Mouse (Mus musculus): ENCODE measurements around the gene Syt8.
"Not testable (repeated sequence)": the region's sequence is repeated elsewhere in the genome, so short reads cannot be mapped to it uniquely, and the experiment has no call there.

Syt8 gene

DNA sequence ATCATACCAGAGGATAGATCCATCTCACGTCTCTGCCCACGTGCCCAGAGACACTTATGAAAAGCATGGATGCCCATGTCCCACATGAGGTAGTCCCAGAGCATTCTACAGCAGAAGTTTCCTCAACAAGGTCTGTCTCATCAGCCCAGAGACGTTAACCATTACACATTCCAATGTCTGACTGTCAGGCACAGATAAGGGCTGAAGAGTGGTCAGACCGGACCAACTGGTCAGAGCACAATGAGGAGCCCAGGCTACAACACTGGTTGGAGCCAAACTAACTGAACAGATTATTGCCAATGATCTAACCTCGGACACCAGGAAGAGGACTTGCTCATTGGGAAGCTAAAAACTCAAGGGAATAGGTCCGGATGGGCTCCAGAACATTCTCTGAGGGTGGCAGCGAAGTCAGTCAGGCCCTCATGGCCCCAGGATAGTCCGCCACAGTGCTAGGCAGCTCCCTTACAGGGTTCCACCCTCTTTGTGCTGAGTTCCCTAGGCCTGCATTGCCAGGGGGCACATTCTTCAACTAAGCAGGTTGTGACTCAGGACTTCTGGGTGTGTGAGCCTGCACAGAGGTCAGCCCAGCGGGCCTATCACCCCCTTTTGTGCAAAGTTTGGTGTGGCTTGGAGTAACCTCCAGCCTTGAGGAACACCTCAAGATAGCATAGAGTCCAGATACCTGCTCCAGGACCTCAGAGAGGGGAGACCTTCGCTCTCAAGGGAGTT, at the start of gene Syt8:
Gene Syt8 (plus strand): TSS at position 714 of the 729 bp plus-strand sequence.
- no peak for DNase-seq

DNA sequence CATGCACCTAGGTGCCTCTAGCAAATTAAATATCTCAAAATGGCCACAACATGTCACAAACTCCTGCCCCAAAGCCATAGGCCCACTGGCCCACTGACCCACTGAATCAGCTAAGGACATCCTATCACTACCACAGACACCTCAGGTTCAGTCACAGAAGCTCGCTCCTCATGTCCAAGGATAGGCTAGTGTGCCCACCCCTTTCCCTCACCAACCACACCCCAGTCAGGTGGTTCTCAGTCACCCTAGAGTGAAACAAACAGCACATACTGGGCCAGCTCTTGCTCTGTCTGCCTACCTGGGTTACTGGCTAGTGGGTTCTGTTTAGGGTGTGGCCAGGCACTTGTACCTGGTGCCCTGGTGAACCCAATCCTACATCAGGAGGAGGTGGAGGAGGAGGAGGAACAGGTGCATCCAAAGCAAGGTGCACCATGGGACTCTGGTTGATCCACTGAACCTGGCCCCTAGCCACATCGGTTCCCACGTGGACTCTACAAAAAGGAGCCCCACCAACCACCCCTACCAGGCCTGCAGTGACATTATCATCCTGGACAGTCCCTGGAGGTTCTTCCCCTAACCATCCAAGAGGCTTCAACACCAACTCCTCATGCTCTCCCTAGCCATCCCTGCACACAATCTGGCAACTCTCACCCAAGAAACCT, 48.8 kb upstream of the Syt8 start:
- DNase-seq, result no peak

DNA sequence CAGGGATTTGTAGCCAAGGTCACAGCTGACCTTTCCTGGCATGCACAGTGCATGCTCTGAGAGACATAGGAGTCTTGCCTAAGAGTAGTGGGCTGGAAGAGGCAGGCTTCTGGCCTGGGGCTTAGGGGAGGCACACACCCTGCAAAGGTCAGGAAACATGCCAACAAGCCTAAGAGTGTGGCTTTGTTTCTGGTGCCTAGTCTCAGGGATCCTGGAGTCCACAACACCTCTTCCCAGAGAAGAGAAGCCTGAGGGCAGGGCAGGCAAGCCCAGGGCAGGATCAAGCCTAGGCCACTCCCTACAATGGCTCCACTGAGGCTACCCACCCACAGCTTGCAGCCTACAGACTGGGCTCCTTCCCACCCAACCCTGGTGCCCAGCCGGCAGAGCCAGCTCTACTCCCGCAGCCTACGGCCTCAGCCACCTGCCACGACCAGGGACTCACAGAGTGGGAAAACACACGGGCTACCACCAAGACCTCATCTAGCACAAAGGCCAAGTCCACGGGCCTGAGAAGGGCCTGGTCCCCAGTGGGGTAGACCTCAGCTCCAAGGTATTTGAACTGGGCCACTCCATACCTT, 47.9 kb upstream of the Syt8 start:
- DNase-seq, result peak; percentile 47

DNA sequence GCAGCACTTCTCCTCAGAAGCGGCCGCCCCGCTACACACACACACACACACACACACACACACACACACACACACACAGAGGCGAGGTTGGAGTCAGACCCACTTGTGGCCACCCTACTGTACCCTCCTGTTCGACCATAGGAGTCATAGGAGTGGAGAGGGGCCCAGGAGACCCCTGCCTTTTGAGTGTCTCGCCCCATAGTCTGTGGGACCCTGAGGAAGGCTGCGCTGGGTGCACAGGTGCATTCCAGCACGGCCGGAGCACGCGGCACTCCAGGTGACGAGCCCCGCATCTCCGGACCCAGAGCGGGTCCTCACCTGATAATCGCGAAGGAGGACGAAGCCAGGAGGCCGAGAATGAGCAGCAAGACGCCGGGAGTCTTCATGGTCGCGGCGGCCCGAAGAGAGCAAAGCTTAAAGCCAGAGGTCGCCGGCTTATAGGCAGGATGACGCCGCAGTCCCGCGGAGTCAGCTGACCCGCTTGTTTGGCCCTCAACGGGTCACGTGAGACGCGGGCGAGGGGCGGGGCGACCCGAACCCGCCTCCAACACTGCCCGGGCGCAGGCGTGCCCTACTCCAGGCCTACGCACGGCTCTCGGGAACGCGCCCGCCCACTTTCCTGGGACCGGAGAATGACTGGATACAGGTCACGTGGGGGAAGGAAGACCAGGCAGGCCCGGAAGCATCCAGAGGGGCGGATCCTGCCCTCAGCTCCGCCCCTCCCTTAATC, 47.1 kb upstream of the Syt8 start, which contains the start of gene Ctsd:
Gene Ctsd (minus strand): TSS at position 620 of the 730 bp plus-strand sequence.
- peak; percentile 99 for DNase-seq

DNA sequence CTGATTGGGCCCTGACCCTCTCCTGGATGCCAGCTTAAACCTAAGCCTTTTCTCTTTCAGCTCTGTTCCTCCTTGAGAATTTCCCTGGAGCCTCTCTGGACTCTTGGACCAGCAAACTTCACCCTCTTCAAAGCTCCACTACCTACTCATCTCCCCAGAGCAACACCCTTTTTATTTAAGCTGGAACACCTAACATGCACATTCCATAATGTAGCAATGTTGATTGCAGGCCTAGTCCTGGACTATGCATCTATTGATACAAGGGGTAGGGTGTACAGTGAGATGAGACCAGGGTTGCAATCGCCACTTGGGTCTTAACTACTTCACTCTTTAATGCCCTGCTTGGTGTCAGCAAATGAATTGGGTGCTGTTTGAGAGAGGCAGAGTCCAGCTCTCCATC, 46.5 kb upstream of the Syt8 start:
- no peak for DNase-seq

DNA sequence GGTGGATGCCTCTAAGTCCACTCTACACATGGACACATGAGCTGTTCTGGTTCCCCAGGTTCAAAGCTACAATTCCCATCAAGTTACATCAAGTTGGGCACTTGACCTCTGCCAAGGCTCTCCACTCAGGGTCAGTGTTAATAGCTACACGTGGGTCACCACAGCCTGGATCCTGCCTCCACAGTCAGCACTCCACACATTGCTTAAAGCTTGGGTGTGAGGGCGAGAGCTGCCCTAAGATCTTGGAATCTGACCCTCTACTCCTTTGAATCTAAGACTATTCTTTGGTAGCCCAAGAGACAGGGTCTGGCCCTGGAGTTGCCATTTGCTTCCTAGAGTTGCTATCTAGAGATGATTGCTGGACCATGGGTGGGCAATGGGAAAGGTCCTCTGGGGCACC, 45.9 kb upstream of the Syt8 start:
- DNase-seq, result no peak

DNA sequence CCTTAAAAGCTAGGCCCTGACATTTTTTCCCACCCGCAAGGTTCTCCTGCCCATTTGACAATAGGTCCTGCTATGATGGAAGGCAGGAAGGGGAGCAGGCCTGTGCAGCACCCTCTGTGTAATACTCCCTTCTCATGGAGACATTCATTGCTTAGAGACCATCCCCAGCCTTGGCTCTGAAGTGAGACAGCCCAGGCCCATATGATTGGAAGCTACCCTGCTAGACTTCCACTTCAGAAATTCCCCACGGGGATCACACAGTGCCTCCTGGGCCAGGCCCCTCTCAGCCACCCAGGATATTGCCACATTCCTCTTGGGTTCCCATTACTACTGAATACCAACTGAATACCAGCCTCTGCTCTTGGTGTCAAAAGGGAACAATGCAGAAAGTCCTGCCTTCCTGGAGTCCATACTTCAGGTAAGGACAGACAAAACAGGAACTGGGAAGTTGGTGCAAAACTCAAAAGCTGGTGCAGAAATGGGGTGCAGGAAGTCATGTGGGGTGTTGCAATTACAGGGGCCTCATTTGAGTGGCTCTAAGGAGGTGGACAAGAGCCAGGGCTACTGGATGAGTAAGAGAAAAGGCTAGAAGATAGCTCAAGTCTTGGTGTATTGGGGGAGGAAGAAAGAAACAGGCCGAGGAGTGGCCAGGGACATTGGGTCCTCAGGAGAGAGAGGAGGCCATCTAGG, 44.5 kb upstream of the Syt8 start:
- DNase-seq, result no peak

DNA sequence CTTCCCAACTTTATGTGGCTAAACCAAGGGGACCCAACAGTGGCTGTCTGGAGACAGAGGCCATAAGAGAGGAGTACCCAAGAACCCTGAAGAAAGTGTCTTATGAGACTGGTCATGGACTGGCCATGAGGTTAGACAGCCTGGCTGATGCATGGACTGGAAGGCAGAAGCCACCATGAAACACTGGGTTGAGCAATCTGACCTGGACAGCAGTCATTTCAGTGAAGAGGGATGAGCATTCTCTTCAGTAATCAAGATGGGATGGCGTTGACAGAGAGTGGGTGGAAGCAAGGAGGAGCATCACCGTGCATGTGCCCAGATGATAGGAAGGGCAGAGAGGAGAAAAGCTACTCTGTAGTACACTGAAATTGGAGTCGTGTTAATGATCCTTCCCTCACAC, 43.5 kb upstream of the Syt8 start:
- no peak for DNase-seq

DNA sequence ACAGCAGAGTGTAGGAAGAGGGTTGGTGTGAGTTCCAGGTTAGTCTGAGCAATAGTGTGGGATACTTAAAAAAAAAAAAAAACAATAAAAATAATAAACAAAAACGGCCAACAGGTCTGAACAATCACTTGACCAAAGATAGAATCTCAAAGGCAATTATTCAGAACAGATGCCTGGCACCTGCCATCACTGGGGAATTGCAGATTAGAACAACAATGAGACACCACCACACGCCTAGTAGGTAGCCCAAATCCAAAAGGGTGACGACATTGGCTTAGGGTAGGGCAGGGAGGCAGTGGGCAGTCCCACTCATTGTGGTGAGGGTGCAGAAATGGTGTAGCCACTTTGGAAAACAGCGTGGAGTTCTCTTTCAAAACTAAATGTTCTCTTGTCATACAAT, 43.0 kb upstream of the Syt8 start:
- DNase-seq, result no peak

DNA sequence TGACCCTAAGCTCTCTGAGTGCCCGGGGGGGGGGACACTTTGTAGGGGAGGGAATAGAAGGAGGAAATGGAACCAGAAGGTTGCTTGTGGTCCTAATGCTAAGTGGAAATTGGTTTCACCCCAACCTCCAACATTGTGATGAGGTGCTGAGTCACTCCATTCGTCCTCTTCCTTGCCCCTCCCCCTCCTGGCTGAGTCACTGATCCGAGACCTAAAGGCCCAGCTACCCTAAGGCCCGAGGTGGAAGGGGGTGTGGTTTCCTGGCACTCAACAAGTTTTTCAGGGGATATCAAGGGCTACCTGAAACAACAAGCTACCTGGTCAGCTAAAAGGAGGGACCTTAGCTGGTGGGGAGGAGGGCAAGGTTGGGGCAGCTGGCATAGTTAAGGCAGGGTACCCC, 41.5 kb upstream of the Syt8 start:
- DNase-seq, result peak; percentile 60

DNA sequence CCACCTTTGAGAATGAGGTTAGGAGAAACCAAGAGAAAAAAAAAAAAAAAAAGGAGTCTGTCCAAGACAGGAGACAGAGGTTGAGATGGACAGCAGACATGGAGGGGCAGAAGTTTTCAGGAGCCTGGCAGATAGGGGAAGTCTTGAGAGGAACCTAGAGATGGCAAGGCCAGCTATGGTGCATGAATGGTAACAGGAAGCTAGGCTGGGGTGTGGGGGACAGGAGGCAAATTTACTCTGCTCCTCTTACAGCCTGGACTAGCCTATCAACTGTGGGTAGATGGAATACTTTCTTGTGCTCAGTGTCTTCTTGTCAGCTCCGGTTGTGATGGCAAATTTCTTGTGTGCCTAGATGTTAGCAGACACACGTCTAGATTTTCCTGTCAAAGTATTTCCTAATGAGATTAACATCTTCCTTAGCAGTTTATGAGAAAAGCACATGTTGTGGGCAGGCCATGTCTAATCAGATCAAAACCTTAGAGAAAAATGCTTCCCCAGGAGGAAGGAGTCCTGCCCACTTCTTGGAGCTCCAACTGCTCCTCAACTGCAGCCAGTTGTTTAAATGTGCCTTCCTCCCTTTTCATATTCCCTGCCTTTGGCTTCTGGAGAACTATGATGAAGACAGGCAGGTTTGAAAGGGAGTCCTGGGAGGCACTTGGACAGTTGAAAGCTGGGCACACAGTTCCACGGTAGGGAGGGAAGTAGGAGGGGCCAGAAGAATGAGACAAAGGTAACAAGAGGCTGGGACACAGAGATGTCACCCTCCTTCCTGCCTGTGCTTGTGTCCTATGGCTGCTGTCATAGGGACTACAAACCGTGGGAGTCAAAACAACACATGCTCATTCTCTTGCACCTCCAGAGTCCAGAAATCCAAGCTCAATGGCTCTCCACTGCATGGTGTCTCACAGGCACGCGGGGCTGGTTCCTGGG, 40.1 kb upstream of the Syt8 start:
- no peak for DNase-seq

DNA sequence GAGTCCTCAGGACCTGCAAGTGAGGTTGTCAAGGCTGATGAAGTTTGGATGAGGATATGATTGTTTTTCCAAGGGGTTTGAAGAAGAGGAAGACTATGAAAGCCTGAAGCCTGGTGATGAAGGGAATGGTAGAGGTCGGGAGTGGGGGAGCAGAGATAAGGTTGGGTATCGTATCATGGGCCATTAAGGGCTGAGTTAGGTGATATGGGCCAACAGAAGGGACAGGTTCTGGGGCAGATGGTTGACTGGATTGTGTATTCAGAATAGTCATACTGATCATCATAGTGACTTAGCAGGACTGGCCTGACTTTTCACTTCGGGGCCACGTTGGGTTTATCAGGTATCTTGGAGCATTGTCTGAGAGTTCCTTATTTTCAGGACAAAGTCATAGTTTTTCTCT, 39.2 kb upstream of the Syt8 start:
- no peak for DNase-seq

DNA sequence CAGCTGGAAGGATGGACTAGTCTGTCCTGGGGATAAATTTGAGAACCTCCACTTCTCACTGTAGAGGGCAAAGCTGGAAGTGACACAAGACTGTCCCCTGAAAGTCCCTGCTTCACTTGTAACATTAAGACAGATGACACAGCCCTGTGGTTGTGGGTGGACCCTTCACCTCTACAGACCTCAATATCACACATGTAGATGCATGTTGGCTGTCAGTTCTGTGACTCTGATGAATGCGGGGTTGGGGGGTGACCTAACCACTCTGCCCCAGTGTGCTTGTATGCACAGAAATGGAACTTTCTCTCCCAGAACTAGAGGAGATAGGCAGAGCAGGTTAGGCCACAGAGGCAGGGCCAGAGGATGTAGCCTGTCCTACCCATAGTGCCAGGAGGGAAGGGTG, 38.0 kb upstream of the Syt8 start:
- DNase-seq, result no peak

DNA sequence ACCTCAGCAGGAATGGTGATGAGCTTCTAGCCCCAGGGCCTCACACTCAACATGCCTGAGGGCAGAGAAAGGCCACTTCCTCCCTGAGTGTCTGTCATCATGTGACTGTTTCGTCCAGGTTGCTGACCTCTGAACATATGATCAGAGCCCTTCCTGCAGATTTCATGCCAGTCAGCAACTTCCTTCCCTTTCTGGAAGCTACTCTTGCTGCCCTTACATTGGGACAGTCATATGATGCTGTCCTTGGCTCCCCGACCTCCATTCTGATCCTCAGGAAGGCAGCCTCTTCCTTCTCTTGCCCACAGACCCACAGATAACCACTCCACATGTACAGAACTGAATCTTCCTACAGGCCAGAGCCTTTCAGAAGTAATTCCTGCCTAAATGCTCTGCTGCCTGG, 36.6 kb upstream of the Syt8 start:
- peak; percentile 47 for DNase-seq

DNA sequence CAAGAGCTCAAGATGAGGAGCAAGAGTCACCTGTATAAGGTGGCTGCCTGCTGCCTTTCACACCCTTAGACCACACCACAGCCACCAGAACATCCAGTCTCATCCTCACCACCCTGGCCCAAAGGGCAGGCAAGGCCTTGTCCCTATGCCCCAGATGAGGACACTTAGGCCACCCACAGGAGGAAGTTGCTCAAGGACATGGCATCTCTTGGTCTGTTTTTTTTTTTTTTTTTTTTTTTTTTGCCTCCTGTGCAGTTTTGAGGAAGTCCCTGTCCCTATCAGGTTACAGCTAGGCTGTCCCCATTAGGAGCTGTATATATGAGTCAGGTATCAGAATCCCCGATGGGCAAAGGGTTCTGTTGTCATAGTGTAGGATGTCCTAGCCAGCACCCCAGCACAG, 35.4 kb upstream of the Syt8 start:
- DNase-seq, result no peak

DNA sequence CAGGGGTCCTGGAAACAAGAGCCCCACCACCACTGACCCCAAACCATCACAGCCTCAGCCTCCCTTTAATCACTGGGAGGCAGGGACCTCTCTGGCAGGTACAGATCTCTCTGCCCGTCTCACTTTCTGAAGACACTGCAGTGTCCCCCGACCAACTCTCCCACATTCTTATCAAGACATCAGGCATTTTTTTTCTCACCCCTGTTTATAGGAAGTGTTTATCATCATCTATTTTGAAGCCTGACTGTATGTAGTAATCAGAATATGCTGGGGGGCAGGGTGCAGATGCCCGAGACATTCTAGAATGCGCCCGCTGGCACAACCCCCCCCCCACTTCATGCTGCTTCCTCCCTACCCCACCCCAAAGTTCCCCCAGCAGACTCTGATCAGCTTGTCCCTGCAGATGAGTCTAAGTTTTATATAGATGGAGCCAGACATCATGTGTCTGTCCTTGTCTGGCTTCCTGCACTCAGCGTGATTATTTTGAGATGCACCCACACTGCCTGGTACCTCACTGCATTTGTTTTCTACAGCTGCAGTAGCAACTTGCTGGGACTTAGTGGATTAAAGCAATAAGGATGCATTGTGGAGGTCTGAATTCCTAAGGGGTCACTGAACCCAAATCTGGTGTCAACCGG, 34.4 kb upstream of the Syt8 start:
- DNase-seq, result no peak

DNA sequence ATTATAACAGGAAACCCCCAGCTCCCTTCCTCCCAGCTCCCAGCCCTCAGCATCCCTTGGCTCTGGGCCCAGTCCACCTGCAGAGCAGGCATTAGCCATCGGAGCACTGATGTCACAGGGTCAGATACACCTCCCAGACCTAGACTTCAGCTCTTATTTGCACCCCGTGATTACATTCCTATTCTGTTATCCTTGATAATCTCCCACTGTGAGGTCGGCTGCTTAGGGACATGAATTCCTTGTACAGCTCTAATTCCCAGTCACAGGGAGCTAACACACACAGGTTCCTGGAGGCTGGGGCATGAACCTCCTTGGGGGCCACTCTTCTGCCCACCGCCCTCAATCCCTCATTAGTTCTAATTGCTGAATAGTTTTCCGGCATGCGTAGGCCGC, 33.9 kb upstream of the Syt8 start:
- peak; percentile 24 for DNase-seq

DNA sequence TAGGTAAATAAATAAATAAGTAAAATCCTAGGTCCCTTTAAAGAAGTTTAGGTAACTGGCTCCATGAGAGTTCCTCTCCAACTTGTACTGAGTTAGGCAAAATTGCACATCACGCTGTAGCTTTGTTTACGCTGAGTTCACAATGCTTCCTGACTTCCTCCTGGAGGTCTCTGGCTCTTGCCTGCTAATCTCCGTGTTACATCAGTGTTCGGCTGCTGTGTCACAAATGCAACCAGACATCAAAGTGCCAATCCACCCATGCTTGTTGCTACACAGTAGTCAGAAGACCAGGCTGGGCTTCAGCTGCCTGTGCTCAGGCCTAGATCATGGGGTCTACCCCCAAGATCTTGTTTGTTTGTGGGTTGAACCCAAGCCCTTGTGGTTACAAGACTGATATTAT, 31.1 kb upstream of the Syt8 start:
- DNase-seq, result no peak

DNA sequence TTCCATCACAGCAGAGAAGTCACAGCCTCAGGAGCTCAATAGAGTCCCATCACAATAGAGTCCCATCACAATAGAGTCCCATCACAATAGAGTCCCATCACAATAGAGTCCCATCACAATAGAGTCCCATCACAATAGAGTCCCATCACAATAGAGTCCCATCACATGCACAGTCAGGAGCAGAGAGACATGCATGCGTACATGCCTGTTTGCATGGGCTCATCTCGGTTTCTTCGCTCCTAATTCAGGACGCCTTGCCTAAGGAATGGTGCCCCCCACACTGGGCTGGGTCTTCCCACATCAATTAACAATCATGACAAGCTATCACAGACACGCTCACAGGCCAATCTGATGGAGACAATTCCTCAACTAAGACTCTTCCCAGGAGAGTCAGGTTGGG, 29.5 kb upstream of the Syt8 start:
- DNase-seq, result not testable (repeated sequence)

DNA sequence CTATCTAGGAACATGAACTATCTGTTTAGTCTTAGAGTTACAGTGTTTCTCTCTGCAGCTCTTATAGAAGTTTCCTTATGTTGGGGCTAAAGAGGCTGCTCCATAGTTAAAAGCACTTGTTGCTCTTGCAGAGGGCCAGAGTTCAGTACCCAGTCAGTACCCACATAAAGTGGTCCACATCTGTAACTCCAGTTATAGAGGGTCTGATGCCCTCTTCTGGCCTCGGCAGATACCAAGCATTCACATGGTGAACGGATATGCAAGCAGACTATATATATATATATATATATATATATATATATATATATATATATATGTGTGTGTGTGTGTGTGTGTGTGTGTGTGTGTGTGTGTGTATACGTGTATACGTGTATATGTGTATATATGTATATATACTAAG, 26.7 kb upstream of the Syt8 start:
- no peak for DNase-seq

DNA sequence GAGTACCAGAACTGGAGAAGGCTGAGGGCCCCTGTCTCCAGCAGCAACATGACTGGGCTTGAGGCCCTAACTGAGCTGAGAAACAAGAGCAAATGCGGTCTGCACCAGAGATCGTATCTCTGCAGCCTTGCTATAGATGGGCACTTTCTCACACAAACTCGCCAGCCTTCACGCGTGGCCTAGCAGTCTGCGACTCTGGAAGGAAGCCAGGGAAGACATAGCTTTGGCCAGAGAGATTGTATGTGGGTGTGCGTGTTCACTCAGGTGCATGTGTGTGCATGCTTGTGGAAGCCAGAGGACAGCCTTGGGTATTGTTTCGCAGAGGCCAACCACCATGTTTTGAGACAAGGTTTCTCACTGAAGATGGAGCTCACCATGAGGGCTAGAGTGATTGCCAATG, 26.0 kb upstream of the Syt8 start:
- DNase-seq, result no peak
